Mouse (Mus musculus) layer of hippocampus, postnatal 36 days (tissue): ENCODE data around the gene Tspan7. TPM values are rescaled to one million over a fixed set of nuclear protein-coding genes. Genes with fewer than 3 reads are reported as not detected.

ENCODE experiments used
- DNase-seq, 2 experiments: peaks; one replicate each; pipeline ENCODE4 v3.0.0; 2022
- total RNA-seq, 2 experiments: library from RNA; stranded (reverse); gene quantifications; 2 replicates each; pipeline ENCODE4 v1.2.3; 2021

The Tspan7 gene
- 1,000 to 10,000 TPM; 1,175 to 1,195 TPM for total RNA-seq

DNA sequence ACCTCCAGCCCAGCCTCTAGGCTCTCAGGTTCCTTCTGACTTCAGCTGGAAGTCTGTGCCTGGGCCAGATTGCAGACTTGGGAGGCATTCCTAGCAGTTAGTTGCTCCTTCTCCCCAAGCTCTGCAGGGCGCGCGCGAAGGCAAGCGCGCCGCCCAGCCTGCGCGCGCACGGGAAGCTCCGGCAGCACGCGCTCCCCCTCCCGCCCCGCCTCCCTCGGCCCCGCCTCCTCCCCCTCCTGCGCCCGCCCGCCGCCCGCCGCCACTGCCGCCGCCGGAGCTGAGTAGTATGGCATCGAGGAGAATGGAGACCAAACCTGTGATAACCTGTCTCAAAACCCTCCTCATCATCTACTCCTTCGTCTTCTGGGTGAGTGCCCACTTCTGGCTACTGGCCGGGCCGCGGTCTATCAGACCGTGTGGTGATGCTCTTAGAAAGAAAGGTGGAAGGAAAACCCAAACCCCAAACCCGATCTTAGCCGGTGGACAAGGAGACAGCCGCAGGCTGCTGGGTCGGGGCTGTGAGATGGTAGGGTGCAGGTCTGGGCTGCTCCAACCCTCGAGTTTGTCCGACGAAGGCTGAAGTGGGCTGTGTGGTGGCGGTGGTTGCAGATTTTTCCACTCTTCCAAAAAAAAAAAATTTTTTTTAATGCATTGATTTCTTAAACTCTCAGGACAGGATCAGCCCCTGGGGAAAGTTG lies at the start of gene Tspan7:
Gene Tspan7, plus strand, starts transcription at position 287 of the 698 bp plus-strand sequence.
- peak; percentile 37 to 57 for DNase-seq

DNA sequence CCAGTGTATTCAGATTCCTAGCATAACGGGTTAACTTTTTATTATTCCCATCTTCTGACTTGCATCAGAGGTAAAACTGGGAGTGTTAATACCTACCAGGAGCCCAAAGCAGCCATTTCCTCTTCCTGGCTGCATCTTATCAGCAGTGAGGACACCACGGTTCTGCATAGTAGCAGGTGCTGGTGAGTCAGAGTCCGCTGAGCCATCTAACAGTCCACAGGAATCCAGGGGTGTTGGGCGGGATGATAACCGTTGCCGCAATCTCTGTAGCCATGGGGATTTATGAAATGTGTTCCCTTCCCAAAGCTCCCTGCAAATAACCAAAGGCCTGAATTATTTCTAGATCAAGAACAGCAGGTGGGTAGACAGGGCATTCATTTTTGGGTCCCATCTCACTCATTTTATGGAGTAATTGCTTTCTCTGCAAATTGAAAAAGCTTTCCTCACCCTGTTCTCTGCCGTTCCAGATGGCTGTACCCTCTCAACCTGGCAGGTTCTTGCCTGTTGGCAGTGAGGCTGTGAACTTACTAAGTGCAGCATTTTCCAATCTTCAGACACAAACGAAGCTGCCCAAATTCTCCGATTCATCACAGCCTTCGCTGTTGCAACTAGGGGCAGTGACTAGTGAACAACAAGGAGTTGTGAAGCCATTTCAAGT lies 35.5 kb upstream of the Tspan7 start:
- peak; percentile 50 to 58 for DNase-seq

DNA sequence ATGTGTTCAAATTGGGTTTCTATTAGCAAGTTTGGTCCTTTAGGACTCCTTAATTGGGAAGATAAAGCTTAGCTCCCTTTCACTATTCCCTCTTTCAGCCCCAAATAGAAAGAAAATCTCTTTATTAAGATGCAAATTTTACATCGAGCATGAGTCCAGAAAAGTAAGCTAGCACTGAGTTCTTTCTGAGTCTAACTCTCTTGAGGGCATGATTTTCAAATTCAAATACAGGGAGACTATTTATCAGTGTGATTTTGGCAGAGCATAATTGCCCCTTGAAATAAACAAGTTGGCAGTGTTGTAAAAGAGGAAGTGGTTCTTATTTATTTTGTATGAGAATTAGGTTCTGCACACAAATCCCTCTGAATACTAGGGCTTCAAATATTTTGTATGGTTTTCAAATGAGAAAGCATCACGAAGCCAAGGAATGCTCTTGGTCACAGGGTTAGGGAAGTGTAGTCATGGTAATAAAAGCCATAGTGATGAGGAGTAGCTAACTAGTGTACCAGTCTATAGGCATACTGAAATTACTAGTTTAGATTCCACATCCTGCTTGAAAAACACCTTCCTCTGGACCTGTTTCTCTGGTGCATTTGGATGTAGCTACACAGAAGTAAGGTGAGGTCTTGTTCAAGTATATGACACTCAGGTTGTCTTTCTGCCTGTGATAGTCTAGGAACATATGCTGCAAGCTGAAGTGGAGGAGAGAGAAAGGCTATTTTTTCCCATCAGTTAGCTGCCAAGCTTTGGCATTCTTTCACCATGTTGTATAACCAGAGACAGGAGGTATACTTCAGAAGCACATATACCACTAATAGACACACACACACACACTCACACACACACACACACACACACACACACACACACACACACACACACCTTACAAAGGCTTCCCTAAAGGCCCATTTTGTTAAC lies 34.6 kb upstream of the Tspan7 start:
- DNase-seq, result no peak

DNA sequence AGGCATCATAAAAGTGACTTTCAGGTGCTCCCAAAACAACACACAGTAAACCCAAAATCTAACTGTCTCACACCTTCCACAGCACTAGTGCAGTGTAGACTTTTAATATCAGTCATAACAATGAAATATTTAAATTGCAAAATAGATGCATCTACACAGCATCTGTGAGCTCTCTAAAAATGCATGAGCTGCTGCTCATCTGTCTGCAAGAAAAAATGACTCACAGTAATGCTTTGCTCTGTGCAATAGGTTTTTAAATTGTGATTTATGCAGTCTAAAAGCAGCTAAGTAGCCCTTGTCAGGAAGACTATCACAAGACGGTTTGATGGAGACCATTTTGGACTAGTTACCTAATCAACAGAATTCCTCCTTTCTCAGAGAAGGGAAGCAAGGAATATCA lies 31.2 kb upstream of the Tspan7 start:
- DNase-seq, result no peak

DNA sequence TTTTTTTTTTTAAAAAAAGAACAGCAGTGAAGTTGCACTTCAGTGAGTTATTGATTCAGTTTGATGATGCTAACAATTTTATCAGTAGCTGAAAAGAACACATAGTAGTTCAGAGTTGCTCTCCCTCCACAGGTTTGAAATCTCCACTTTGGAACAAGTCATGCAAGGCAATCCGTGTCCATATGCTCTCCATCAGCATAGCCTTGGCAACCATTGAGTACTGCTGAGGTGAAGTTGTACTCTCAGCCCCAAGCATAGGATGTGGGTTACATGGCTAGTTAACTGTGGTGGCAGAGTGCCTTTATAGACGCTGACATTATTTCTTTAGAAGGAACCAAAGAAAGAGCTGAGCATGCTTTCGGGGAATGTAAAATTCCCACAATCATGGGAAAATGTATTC lies 27.7 kb upstream of the Tspan7 start:
- DNase-seq, result no peak

DNA sequence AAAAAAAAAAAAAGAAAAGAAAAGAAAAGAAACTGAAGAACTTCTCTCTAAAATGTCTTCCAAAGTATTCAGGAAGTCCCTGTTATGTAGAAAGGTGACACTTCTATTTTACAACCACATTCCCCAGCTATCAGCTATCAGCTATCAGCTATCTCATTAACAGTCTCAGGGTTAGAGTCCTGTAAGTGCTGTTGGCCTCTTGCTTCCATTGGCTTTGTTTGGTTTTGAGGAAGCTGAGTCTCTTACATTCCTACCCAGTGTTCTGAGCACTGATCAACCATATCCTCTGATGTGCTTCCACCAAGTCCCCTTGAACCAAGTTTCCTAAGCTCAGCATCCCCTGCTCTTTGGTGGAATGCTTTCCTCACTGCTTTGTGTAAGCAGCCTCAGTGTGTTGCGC lies 7.9 kb upstream of the Tspan7 start:
- DNase-seq, result no peak

DNA sequence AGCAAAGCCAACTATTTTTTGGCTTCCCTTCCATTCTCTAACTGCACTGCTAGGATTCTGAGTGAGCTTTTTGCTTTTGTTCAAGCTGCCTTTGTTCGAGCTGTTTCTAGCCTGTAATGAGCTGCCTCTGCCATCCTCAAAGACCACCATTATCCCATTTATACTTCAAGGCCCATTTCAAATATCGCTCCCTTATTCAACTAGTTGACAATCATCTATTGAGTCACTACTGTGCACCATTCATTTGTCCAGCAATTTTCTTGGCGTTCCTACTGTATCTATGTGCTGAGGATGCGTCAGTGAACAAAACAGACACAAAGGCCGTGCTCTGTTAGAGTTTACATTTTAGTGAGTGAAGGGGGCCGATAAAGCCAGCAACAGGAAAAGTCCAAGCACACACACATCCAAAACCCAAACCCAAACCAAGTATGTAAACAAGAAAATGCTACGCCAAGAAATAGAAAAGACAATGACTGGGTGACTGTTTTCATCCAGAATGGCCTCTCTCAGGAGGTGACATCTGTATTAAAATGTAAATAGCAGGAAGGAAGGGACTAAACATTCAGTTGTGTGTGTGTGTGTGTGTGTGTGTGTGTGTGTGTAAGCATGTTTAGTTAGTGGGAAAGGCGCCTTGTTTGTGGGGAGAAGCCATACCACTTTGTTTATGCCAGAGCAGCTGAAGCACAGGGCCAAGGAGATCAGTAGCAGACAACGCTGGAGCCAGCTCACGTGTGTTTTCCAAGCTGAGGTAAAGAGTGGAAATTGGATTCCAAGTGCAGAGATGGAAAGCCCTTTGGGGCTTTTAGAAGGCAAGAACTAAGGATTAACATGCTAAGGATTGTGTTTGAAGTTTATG lies 5.7 kb upstream of the Tspan7 start:
- DNase-seq, result no peak

DNA sequence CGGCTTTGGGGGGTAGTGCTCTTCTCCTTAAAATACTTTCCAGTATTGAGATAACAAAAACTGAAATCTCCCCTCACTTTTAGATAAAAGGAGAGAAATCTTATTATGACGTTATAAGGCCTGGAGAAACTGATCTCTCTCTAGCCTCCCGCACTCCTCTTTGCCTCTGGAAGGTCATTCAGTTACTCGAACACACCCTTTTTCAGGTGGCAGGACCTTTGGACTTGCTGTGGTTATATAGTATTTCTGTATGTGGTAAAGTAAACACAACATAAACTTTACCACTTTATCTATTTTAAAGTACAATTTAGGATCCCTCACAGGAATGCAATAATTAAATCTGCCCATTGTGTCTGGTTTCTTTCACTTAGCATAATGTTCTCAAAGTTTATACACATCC lies 5.0 kb upstream of the Tspan7 start:
- DNase-seq, result no peak

DNA sequence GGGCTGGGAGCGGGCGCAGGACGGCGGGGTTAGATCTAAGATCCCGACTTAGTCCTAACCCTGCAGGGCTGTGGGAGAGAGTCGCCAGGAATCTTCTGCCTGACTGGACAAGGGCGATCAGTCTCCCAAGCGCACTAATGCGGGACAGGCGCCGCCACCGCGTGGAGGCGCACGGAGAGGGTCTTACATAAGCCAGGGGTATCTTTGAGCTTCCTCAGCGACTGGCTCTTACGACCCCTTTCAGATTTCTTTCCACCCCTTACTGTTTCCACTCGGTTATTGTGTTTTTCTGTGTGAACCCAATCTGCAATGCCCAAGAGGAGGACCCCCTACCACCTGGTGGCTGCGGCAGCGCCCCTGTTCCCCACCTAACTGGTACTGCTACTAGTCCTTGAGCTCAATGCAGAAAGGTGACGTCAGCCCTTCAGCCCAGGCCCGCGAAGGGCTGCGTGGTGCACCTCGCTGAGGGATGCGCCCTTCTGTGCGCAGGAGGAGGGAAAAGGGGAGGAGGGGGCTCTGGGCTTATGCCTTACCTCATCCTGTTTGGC lies 780 bp downstream of the Tspan7 start:
- peak; percentile 64 to 69 for DNase-seq

DNA sequence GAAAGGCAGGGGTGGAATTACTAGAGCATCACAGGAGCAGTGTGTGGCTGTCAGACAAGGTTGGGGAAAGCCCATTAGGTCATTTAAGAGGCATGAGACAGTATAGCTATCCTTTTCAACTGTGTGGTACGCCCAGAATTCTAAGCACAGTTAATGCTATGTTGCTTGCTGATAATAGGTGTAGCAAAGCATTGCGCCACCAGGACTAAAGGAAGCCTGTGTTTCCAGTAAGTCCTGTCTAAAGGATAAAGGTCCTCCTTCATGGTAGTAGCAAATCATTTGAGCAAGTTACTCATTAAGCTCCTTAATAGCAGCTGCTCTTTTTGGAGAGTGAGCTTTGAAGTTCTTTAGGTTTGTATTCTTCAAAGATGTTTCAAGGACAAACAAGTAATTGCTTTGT lies 13.6 kb downstream of the Tspan7 start:
- DNase-seq, result no peak

DNA sequence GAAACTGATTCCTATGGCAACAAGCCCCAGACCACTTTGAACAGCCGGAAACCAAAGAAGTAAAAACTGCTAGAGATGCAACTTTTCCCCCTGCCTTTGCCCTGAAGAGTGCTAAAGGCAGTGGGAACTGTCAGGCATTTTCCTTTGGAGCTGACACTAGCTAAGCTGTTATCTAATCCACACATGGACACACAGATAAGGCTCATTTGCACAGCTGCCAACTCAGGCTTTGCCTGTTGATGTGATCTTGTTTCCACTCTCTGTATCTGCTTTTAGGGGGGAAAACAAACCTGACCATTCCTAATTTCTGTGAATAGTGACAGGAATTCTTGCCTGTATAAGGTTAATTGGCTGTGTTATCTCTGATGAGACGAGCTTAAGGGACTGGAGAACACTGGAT lies 17.7 kb downstream of the Tspan7 start:
- no peak for DNase-seq

DNA sequence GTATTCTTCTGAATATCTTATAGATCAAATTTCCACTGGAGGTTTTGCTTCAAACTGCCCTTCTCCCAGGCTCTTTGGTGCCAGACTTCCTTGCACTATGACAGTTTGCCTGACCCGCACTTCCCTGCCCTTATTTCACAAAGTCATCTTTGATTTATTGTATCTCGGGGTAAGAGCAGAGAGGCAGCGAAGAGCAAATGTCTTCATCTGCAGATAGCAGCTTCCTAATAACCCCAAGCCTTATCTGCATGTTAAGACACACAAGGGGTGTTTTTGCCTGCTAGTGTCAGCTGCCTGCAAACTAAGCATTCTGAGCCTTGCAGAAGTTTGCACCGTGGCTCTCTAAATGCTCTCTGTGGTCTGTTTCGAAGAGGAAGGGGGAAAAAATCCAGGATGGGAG lies 29.5 kb downstream of the Tspan7 start:
- no peak for DNase-seq

DNA sequence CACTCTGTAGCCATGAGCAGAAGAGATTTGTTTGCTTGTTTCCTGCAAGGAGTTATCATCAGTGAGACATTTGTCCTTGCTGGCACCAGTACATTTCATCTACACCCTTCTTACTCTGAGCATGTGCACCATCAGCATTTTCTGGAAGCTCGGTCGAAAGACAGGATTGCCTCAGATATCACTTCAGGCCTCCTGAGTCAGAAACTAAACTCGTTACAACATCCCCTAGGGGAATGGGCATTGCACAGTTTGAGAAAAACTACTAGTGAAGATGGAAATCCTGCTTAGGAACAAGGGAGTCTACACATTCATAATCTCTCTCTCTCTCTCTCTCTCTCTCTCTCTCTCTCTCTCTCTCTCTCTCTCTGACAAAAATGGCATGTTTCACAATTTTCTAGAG lies 30.0 kb downstream of the Tspan7 start:
- no peak for DNase-seq

DNA sequence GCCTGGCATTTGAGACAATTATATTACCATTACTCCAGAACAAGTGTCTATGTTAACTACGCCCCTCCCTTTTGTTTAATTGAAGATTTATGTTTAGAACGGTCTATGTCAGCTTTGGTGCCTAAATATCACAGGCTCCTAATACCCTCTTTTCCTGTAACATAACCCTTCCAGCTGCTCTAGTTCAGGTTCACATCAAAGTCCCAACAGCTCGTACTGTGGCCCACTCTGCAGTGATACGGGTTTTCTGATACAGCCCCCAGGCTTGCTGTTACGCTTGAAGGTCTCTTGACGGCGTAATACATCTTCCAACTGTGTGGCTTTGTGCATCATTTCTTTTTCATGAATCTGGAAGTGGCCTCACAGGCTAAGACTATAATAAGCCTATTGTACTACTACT lies 31.5 kb downstream of the Tspan7 start:
- DNase-seq, result no peak

DNA sequence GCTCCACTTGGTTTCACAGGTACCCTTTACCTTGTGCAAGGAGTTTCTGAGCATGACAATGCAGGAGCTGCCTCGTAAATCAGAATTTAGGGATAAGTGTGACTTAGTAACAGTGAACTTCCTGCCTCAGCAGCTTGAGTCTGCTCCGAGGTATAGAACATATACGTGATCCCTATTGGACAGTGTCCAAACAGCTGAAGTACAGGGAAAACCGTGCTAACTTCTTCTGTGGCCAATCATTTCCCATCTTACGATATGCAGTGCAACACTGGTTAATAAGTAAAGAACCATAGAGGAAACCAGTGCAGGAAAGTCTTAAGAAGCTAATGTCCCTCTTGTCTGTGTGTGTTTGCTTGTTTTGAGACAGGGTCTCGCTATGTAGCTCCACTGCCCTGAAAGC lies 32.0 kb downstream of the Tspan7 start:
- DNase-seq, result no peak

DNA sequence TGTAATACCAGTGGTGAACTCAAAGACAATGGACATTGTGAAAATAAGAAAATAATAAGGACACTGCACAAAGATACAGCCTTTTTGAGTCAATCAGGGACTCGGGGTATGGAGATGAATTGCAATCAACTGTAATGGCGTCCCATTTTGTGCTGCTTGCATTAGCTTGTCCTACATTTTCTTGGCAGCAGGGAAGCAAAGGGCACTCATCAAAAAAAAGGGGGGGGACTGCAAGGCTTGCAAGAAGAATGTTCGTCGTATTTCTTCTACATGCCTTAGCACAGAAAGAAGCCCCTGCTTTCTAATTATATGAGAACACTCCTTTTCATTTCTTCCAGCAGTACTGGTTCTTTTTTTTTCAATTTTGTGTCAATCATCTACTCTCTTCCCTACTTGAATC lies 32.8 kb downstream of the Tspan7 start:
- DNase-seq, result no peak

DNA sequence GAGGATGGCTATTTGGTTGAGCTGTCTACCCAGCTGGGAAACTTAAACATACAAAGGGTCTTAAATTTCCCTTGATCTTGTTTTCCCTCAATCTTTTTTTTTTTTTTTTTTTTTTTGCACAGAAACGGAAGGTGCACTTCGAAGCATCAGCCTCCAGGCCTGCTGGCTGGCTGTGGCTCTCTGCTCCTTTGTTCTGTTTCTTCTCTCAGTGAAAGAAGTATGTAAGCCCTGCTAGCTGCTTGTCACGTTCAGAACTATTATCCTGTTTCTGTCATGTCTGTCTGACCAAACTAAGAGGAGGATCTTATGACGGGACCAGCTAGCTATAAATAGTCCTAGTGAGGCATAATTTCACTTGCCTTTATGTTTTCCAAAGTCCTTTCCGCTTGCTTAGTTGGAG lies 33.6 kb downstream of the Tspan7 start:
- no peak for DNase-seq

DNA sequence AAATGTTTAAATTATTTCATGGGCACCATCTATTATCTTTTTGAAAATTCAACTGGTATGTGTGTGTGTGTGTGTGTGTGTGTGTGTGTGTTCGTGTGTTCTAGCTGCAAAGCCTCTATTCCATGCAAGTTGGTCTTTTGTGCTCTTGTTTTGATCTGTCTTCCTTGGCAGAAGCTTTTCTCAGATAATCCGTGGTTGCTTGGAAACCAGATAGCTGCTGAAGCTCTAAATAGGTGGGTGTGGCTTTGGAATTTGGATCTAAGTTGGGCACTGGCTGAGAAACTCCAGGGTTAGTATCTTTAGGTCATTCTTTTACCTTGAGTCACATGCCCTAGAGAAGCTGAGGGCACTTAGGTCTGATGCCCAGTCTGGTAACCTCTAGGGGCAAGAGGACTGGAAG lies 50.5 kb downstream of the Tspan7 start:
- DNase-seq, result no peak

DNA sequence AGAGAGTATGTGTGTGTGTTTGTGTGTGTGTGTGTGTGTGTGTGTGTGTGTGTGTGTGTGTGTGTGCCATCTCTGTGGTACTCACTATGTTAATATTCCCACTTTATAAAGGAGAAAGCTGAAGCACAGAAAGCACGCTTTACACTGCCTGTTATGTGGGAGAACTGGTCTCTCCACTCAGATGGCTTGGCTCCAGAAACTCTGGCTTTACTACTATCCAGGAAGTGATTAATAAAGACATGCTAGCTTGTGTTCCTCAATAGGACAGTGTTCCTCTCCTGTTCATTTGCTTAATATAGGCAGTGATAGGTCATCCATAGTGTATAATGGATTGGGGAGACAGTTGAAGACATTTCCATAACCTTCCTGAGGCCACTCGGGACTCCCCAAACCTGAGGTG lies 54.1 kb downstream of the Tspan7 start:
- no peak for DNase-seq

DNA sequence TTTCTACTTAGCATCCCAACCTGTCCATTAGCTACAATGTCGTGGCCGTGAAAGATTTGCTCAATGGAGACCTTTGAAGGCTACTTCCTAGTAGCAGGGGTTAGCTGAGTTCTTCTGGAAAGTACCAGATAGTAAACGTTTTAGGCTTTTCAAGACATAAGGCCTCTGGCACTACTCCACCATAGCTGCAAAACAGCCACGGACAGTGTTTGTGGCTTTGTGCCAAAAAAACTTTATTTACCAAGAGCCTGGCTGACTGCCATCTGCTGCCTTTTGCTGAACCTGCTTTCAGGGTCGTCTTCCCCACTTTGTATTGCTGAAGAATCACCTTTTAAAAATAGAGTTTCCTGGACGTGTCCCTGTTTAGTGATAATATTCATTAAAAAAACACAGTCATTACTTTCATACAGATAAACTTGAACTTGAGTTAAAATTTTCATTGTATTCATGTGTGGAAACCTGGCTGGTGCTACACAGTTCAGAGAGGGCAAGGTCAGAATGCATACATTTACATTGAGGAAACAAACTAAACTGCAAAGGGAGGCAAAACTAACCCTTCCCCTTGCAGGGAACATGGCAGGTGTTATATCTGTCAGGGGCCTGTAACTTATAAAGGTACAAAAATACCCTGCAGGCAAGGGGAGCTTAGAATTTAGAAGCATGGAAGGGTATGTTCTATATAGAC lies 54.7 kb downstream of the Tspan7 start:
- DNase-seq, result no peak

DNA sequence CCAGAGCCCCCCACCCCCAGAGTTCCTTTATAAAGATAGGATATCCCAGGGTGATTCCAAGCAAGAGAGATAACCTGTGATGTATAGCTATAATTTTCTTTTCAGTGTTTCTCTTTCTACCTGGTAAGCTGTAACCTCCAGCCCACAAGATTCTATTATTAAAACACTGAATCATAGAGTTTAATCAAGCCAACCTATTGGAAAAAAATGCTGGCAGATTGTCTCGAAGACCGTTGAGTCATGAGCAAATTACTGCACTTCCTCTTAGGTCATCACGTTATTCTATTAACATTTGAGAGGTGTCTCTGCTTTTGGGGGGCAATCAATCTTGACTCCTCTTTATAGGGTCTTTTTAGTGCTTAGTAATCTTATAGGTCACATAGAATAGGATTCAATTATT lies 61.9 kb downstream of the Tspan7 start:
- no peak for DNase-seq

DNA sequence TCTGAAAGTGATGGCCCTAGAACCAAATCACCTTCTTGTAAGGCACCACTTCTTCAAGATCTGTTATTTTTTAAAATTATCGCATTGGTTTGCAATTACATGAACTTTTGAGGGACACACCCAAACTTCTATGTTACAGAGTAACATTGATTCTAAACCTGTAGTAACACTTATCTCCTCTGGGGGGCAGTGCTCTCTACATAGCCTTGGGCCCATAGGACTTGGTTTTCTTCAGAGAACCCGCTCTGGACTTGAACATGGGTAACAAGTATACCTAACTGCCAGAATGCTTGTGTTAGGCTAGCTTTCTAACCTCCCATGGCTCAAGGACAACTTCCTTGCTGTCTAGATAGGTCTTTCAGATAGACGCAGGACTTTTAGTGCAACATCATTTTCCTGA lies 64.8 kb downstream of the Tspan7 start:
- DNase-seq, result no peak
